Mouse (Mus musculus): ENCODE data around the gene Mks1.

DNA sequence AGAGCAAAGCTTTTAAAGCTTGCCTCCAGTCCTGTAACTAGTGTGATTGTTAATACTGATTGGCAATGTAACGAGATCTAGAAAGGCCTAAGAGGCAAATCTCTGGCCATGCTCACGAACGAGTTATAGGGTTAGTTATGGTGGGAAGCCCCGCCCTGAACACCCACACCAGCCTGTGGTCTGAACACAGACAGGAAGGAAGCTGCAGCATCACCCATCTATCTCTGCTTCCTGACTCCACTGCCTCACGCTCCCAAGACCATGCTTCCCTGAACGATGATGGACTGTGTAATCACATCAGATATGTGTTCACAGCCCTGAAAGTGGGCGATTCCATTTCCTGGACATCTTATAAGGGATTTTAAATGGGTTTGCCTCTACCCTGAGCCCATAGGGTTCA, 44.8 kb upstream of the Mks1 start:
- TF ChIP-seq CTCF (IDR thresholded peaks at IDR 0.05), result no peak
- no peak for TF ChIP-seq EP300 (IDR thresholded peaks at IDR 0.05; ENCODE audit: insufficient read depth, low read depth, low read length)
- no peak for TF ChIP-seq POLR2A (IDR thresholded peaks at IDR 0.05; ENCODE audit: insufficient read depth, low read depth, low read length)
